Mouse (Mus musculus) liver, postnatal 0 days (tissue): ENCODE data around the gene Kcnh4. TPM values are rescaled to one million over a fixed set of nuclear protein-coding genes. Genes with fewer than 3 reads are reported as not detected.

Experiments
- ATAC-seq: fragments of 200-750 bp; cut with Nextera tagmentation; 2 replicates; pipeline ENCODE4 v1.8.0; 2017; ENCODE audit warnings: mild to moderate bottlenecking, moderate library complexity
- DNase-seq: peaks from one replicate; pipeline ENCODE4 v3.0.0-alpha.2; 2016
- H3K27ac ChIP-seq: fragments of 300-500 bp; sonication (generic); 2 replicates; pipeline ENCODE4 v1.5.1; 2014; ENCODE audit warnings: antibody characterized with exemption, moderate library complexity, mild to moderate bottlenecking, low read depth
- H3K27me3 ChIP-seq: fragments of 300-500 bp; sonication (generic); 2 replicates; pipeline ENCODE4 v1.6.1; 2014; ENCODE audit warnings: low read length, control low read depth, mixed read lengths; ENCODE audit not compliant: insufficient read depth
- H3K36me3 ChIP-seq: fragments of 300-500 bp; sonication (generic); replicated peaks from 2 replicates; pipeline ENCODE4 v1.6.1; 2014; ENCODE audit warnings: mild to moderate bottlenecking, control low read depth, low read length, moderate library complexity, mixed read lengths; ENCODE audit not compliant: insufficient read depth
- H3K4me1 ChIP-seq: fragments of 300-500 bp; sonication (generic); 2 replicates; pipeline ENCODE4 v1.6.1; 2014; ENCODE audit warnings: antibody characterized with exemption, mild to moderate bottlenecking, control low read depth; ENCODE audit not compliant: insufficient read depth
- H3K4me2 ChIP-seq: fragments of 300-500 bp; sonication (generic); 2 replicates; pipeline ENCODE4 v1.6.1; 2014; ENCODE audit warnings: low read depth, mild to moderate bottlenecking, low read length, moderate library complexity, mixed read lengths
- H3K4me3 ChIP-seq: fragments of 300-500 bp; sonication (generic); 2 replicates; pipeline ENCODE4 v1.5.1; 2014; ENCODE audit warnings: low read depth, low read length
- H3K9ac ChIP-seq: fragments of 300-500 bp; sonication (generic); replicated peaks from 2 replicates; pipeline ENCODE4 v1.6.1; 2014; ENCODE audit warnings: mild to moderate bottlenecking, moderate library complexity
- H3K9me3 ChIP-seq: fragments of 300-500 bp; sonication (generic); 2 replicates; pipeline ENCODE4 v1.6.1; 2016; ENCODE audit warnings: mild to moderate bottlenecking, control low read depth, low read length, mixed read lengths
- CTCF ChIP-seq: sonication (generic); IDR thresholded peaks from 2 replicates; pipeline ENCODE4 v1.5.1; 2016; ENCODE audit warnings: antibody characterized with exemption, low read depth
- EP300 ChIP-seq: IDR thresholded peaks from 2 replicates; pipeline ENCODE4 v1.6.1; 2016; ENCODE audit warnings: antibody characterized with exemption, low read depth, mild to moderate bottlenecking
- WGBS: fragments of 180-500 bp; shearing (Covaris S2); extraction: QIAGEN DNeasy Blood & Tissue Kit; methylation state at CpG from one replicate; pipeline ENCODE4 v1.1.7; 2014; ENCODE audit not compliant: insufficient replicate concordance; 5-methylcytosine and 5-hydroxymethylcytosine counted together
- polyA plus RNA-seq: library from polyadenylated mRNA; unstranded; fragments of >200 nt; fragmentation: Nextera tagmentation; extraction: Ambion mirVana; gene quantifications from 2 replicates; pipeline ENCODE4 v1.2.1, GENCODE M21; 2015

Kcnh4 gene
- polyA plus RNA-seq, 1 experiment from 2014 or later, result not detected

GRCm38 (mm10) chr11:100721776-100722492, 37.8 kb downstream of the Kcnh4 start:
- H3K4me2 ChIP-seq, result peak overlapping the region; percentile 27
- DNase-seq, result no peak
- 25% methylated on average over 8 of the region's 8 CpGs for WGBS
- TF ChIP-seq EP300, result no peak
- no peak for TF ChIP-seq CTCF
- peak overlapping the region; percentile 64 for H3K27ac ChIP-seq
- H3K4me1 ChIP-seq, result peaks cover 54% of the 10 kb centered on the region
- H3K9me3 ChIP-seq, result no peaks in the 10 kb centered on the region
- peaks cover 28% of the 10 kb centered on the region for H3K36me3 ChIP-seq
- H3K4me3 ChIP-seq, result no peak overlapping the region
- peak overlapping the region; percentile 2 for H3K9ac ChIP-seq
- no peaks in the 10 kb centered on the region for H3K27me3 ChIP-seq
- peak; percentile 63 for ATAC-seq

- ATAC-seq, result peak; percentile 11; the same call in 1 of the 2 replicates
- Histone ChIP-seq H3K9me3 (no peaks in the 10 kb centered on the region), H3K4me2 (peak overlapping the region; percentile 27; the same call in 1 of the 2 replicates), H3K4me3 (no peak overlapping the region), H3K4me1 (peaks cover 54% of the 10 kb centered on the region), H3K27me3 (no peaks in the 10 kb centered on the region), H3K27ac (peak overlapping the region; percentile 71), H3K36me3 (peaks cover 35% of the 10 kb centered on the region), H3K9ac (peak overlapping the region; percentile 4; the same call in 1 of the 2 replicates)
- TF ChIP-seq EP300 (peak; percentile 73; the same call in 1 of the 2 replicates), CTCF (no peak)
- WGBS, result 27% methylated on average over 4 of the region's 4 CpGs
- DNase-seq, result no peak
Observed at GRCm38 (mm10) chr11:100721254-100721653, 38.5 kb downstream of the Kcnh4 start.

GRCm38 (mm10) chr11:100720345-100720744, 39.4 kb downstream of the Kcnh4 start:
- Histone ChIP-seq H3K9me3 (no peaks in the 10 kb centered on the region), H3K9ac (peak overlapping the region; percentile 4; the same call in 1 of the 2 replicates), H3K4me1 (peaks cover 47% of the 10 kb centered on the region), H3K27me3 (no peaks in the 10 kb centered on the region), H3K4me2 (no peak overlapping the region), H3K4me3 (no peak overlapping the region), H3K36me3 (peaks cover 43% of the 10 kb centered on the region), H3K27ac (peak overlapping the region; percentile 71)
- TF ChIP-seq EP300, result no peak
- no peak for TF ChIP-seq CTCF
- DNase-seq (no peak), ATAC-seq (no peak)
- whole genome bisulfite sequencing, result 45% methylated on average over 5 of the region's 5 CpGs

- Histone ChIP-seq H3K27ac (peak overlapping the region; percentile 71), H3K36me3 (peaks cover 44% of the 10 kb centered on the region), H3K9ac (no peak overlapping the region), H3K4me3 (no peak overlapping the region), H3K27me3 (no peaks in the 10 kb centered on the region), H3K9me3 (no peaks in the 10 kb centered on the region), H3K4me1 (peaks cover 43% of the 10 kb centered on the region), H3K4me2 (no peak overlapping the region)
- ATAC-seq (no peak), DNase-seq (no peak)
- no peak for TF ChIP-seq EP300
- TF ChIP-seq CTCF, result no peak
- WGBS, result 84% methylated on average over 11 of the region's 11 CpGs
Observed at GRCm38 (mm10) chr11:100719893-100720292, 39.8 kb downstream of the Kcnh4 start.

- no peak for DNase-seq
- no peak overlapping the region for H3K4me2 ChIP-seq
- H3K4me3 ChIP-seq, result no peak overlapping the region
- ATAC-seq, result peak; percentile 28
- H3K36me3 ChIP-seq, result peaks cover 47% of the 10 kb centered on the region
- H3K9ac ChIP-seq, result no peak overlapping the region
- no peaks in the 10 kb centered on the region for H3K9me3 ChIP-seq
- no peak for TF ChIP-seq CTCF
- TF ChIP-seq EP300, result no peak
- H3K4me1 ChIP-seq, result peaks cover 39% of the 10 kb centered on the region
- H3K27ac ChIP-seq, result peak overlapping the region; percentile 71
- 77% methylated on average over 3 of the region's 3 CpGs for WGBS
- H3K27me3 ChIP-seq, result no peaks in the 10 kb centered on the region
Observed at GRCm38 (mm10) chr11:100719312-100719711, 40.4 kb downstream of the Kcnh4 start.

- Histone ChIP-seq H3K36me3 (peaks cover 47% of the 10 kb centered on the region), H3K27ac (no peak overlapping the region), H3K9me3 (no peaks in the 10 kb centered on the region), H3K9ac (no peak overlapping the region), H3K4me1 (peaks cover 41% of the 10 kb centered on the region), H3K4me3 (no peak overlapping the region), H3K27me3 (no peaks in the 10 kb centered on the region), H3K4me2 (no peak overlapping the region)
- 86% methylated on average over 4 of the region's 4 CpGs for WGBS
- no peak for TF ChIP-seq CTCF
- TF ChIP-seq EP300, result no peak
- ATAC-seq (no peak), DNase-seq (no peak)
Observed at GRCm38 (mm10) chr11:100718866-100719265, 40.9 kb downstream of the Kcnh4 start.
